Mouse (Mus musculus) midbrain, embryonic 11.5 days (tissue): ENCODE measurements at regions not wholly inside any gene's neighbourhood (a gene's known extent, or its start where the extent isn't known, plus 50 kb on each side); places are given as distances from the start of the nearest gene placed in this dataset.

Source experiments
- ATAC-seq: fragments of 200-750 bp; cut with Nextera tagmentation; 2 replicates; pipeline ENCODE4 v1.8.0; 2017; ENCODE audit warnings: moderate TSS enrichment, moderate library complexity; ENCODE audit not compliant: low FRiP score
- DNase-seq: peaks from one replicate; pipeline ENCODE4 v3.0.0; 2015; ENCODE audit warnings: low spot score; ENCODE audit errors: missing footprints
- H3K27ac ChIP-seq: fragments of 300-500 bp; sonication (generic); 2 replicates; pipeline ENCODE4 v1.5.1; 2014; ENCODE audit warnings: low read depth, low read length
- H3K27me3 ChIP-seq: fragments of 300-500 bp; sonication (generic); 2 replicates; pipeline ENCODE4 v1.6.1; 2014; ENCODE audit warnings: mild to moderate bottlenecking, low read length, moderate library complexity, mixed read lengths; ENCODE audit not compliant: control insufficient read depth, insufficient read depth
- H3K36me3 ChIP-seq: fragments of 300-500 bp; sonication (generic); 2 replicates; pipeline ENCODE4 v1.6.1; 2014; ENCODE audit warnings: mild to moderate bottlenecking, low read length, moderate library complexity, mixed read lengths; ENCODE audit not compliant: control insufficient read depth, insufficient read depth
- H3K4me1 ChIP-seq: fragments of 300-500 bp; sonication (generic); 2 replicates; pipeline ENCODE4 v1.6.1; 2014; ENCODE audit warnings: low read length; ENCODE audit not compliant: control insufficient read depth, insufficient read depth
- H3K4me2 ChIP-seq: fragments of 300-500 bp; sonication (generic); 2 replicates; pipeline ENCODE4 v1.6.1; 2014; ENCODE audit warnings: mild to moderate bottlenecking, moderate library complexity
- H3K4me3 ChIP-seq: fragments of 300-500 bp; sonication (generic); 2 replicates; pipeline ENCODE4 v1.5.1; 2014; ENCODE audit warnings: low read depth, low read length
- H3K9ac ChIP-seq: fragments of 300-500 bp; sonication (generic); 2 replicates; pipeline ENCODE4 v1.6.1; 2014; ENCODE audit warnings: low read length
- H3K9me3 ChIP-seq: fragments of 300-500 bp; sonication (generic); 2 replicates; pipeline ENCODE4 v1.6.1; 2016; ENCODE audit warnings: low read length; ENCODE audit not compliant: control insufficient read depth
- WGBS: fragments of 180-500 bp; shearing (Covaris S2); extraction: QIAGEN DNeasy Blood & Tissue Kit; methylation state at CpG from one replicate; pipeline ENCODE4 v1.1.7; 2014; 5-methylcytosine and 5-hydroxymethylcytosine counted together

- no peak for ATAC-seq
- Histone ChIP-seq H3K4me1 (no peaks in the 10 kb centered on the region), H3K27me3 (no peaks in the 10 kb centered on the region), H3K9me3 (no peaks in the 10 kb centered on the region), H3K9ac (no peak overlapping the region), H3K4me3 (no peak overlapping the region), H3K4me2 (no peak overlapping the region), H3K36me3 (no peaks in the 10 kb centered on the region), H3K27ac (no peak overlapping the region)
- no peak for DNase-seq
- WGBS: 79% methylated on average over 5 of the region's 5 CpGs
Measured at GRCm38 (mm10) chr3:137190489-137190888, 150.4 kb upstream of the Emcn start.

DNA sequence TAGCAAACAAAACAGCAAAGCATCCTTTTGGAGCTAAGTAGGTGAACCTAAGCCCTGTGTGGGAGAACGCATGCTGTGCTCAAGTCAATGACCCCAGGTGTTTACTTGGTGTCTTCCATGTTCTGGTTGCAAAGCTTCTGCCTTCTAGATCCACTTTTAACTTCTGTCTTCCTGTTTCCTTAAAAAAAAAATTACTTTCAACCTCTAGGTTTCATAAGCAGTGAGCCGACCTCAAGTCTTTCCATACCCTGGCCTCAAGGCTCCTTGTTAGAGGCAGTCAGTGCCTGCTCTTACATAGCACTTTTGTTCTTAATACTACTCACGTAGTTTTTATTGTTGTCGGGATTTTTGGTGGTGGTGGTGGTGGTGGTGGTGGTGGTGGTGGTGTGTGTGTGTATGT lies 149.9 kb upstream of the Emcn start:
- Histone ChIP-seq H3K27me3 (no peaks in the 10 kb centered on the region), H3K9ac (no peak overlapping the region), H3K4me1 (no peaks in the 10 kb centered on the region), H3K4me2 (no peak overlapping the region), H3K9me3 (no peaks in the 10 kb centered on the region), H3K4me3 (no peak overlapping the region), H3K27ac (no peak overlapping the region), H3K36me3 (no peaks in the 10 kb centered on the region)
- DNase-seq (no peak), ATAC-seq (no peak)
- WGBS: 87% methylated on average over 4 of the region's 4 CpGs

DNA sequence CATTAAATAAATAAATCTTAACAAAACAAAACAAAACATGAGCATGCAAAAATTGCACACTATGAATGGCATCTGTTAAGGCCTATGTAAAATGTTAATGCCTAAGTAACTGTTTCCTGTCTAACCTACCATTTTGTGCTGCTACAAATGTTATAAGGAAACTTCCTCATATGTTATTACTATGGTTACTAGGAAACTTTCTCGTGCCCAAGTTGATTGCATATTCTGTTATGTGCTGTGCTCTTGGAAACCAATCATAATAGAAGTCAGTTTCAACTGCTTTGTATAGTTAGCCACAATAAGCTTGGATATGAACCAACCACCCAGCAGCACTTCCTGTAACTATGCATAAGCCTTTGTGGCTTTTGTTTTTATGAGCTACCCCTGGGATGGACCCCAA lies 147.0 kb upstream of the Emcn start:
- no peak overlapping the region for H3K9ac ChIP-seq
- 69% methylated on average over 1 of the region's 1 CpGs for WGBS
- no peak overlapping the region for H3K27ac ChIP-seq
- ATAC-seq: no peak
- H3K4me1 ChIP-seq: no peaks in the 10 kb centered on the region
- H3K4me2 ChIP-seq: no peak overlapping the region
- no peaks in the 10 kb centered on the region for H3K27me3 ChIP-seq
- no peak overlapping the region for H3K4me3 ChIP-seq
- no peak for DNase-seq
- H3K36me3 ChIP-seq: no peaks in the 10 kb centered on the region
- H3K9me3 ChIP-seq: no peaks in the 10 kb centered on the region

GRCm38 (mm10) chr3:137211667-137212066 lies 129.2 kb upstream of the Emcn start:
- H3K4me2 ChIP-seq: no peak overlapping the region
- H3K27ac ChIP-seq: no peak overlapping the region
- H3K4me3 ChIP-seq: no peak overlapping the region
- ATAC-seq: no peak
- H3K9me3 ChIP-seq: no peaks in the 10 kb centered on the region
- H3K27me3 ChIP-seq: no peaks in the 10 kb centered on the region
- no peaks in the 10 kb centered on the region for H3K36me3 ChIP-seq
- H3K9ac ChIP-seq: no peak overlapping the region
- DNase-seq: no peak
- no peaks in the 10 kb centered on the region for H3K4me1 ChIP-seq
- WGBS: 71% methylated on average over 3 of the region's 3 CpGs

DNA sequence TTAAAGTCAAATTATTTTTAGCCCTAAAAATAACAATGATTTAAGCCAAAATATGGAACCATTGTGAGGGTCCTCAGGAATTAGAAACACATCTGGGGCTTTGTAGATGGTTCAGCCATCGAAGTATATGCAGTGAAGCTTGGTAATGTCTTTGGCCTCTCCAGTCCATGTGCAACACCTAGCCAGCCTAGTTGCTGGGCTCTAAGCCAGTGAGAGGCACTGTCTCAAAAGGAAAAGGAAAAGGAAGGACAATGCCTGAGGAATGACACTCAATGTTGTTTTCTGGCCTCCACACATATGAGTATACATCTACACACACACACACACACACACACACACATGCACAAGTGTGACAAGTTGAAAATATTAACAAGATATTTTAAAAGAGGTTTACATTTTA lies 124.8 kb upstream of the Emcn start:
- no peaks in the 10 kb centered on the region for H3K36me3 ChIP-seq
- H3K4me3 ChIP-seq: no peak overlapping the region
- H3K4me2 ChIP-seq: no peak overlapping the region
- no peaks in the 10 kb centered on the region for H3K4me1 ChIP-seq
- ATAC-seq (no peak), DNase-seq (no peak)
- WGBS: 95% methylated on average over 1 of the region's 1 CpGs
- H3K27me3 ChIP-seq: no peaks in the 10 kb centered on the region
- no peak overlapping the region for H3K9ac ChIP-seq
- no peak overlapping the region for H3K27ac ChIP-seq
- H3K9me3 ChIP-seq: no peaks in the 10 kb centered on the region

DNA sequence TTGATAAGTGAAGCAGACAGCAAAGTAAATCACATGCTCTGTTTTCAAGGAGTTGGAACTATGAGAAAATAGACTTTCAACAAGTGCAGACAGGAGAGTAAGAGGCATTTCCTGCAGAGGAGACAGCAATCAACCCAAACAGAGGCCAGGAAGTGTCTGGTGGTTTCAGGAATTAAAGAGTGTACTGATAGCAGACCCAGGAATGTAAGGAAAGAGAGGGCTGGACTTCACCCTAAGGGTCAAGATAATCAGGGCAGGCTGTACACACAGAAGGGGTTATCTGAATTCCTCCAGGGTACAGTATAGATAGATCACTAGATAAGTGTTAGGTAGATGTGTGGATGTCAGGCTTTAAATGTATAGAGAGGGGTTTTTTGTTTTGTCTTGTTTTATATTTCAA lies 123.6 kb upstream of the Emcn start:
- Histone ChIP-seq H3K27me3 (no peaks in the 10 kb centered on the region), H3K9me3 (no peaks in the 10 kb centered on the region), H3K27ac (no peak overlapping the region), H3K4me3 (no peak overlapping the region), H3K36me3 (no peaks in the 10 kb centered on the region), H3K4me2 (no peak overlapping the region), H3K9ac (no peak overlapping the region), H3K4me1 (no peaks in the 10 kb centered on the region)
- ATAC-seq (no peak), DNase-seq (no peak)

DNA sequence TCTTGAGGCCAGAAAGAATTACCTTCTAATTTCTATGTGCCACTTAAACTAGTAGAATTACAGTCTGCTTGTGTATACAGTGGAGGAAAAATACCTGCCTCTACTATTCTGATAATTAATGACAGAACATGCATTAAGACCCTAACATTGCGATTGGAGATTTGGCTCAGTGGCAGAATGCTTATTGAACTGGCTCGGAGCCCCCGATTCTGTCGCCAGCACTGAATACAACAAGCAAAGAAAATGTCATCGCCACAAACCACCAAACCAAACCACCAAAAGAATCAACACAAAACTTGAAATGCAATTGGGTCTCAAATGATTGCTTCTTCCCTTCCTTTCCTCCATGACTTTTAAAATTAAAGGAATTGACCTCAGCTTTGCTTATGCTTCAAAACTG lies 122.9 kb upstream of the Emcn start:
- no peak for DNase-seq
- WGBS: 92% methylated on average over 5 of the region's 5 CpGs
- no peak for ATAC-seq
- H3K27ac ChIP-seq: no peak overlapping the region
- H3K27me3 ChIP-seq: no peaks in the 10 kb centered on the region
- no peaks in the 10 kb centered on the region for H3K4me1 ChIP-seq
- H3K4me2 ChIP-seq: no peak overlapping the region
- no peak overlapping the region for H3K9ac ChIP-seq
- H3K4me3 ChIP-seq: no peak overlapping the region
- H3K9me3 ChIP-seq: no peaks in the 10 kb centered on the region
- H3K36me3 ChIP-seq: no peaks in the 10 kb centered on the region

- 97% methylated on average over 1 of the region's 1 CpGs for WGBS
Measured at GRCm38 (mm10) chr3:137226151-137226550, 114.7 kb upstream of the Emcn start.

GRCm38 (mm10) chr3:137227122-137227838 lies 113.6 kb upstream of the Emcn start:
- DNase-seq (peak; percentile 57), ATAC-seq (no peak)
- H3K4me1 ChIP-seq: no peaks in the 10 kb centered on the region
- H3K9me3 ChIP-seq: no peaks in the 10 kb centered on the region
- no peaks in the 10 kb centered on the region for H3K27me3 ChIP-seq
- no peak overlapping the region for H3K9ac ChIP-seq
- no peaks in the 10 kb centered on the region for H3K36me3 ChIP-seq
- 89% methylated on average over 5 of the region's 5 CpGs for WGBS
- no peak overlapping the region for H3K27ac ChIP-seq
- H3K4me3 ChIP-seq: no peak overlapping the region
- no peak overlapping the region for H3K4me2 ChIP-seq

More at GRCm38 (mm10) chr3:137226151-137226550, 114.7 kb upstream of the Emcn start:
- Histone ChIP-seq H3K27me3 (no peaks in the 10 kb centered on the region), H3K4me2 (no peak overlapping the region), H3K4me3 (no peak overlapping the region), H3K36me3 (no peaks in the 10 kb centered on the region), H3K4me1 (no peaks in the 10 kb centered on the region), H3K9ac (no peak overlapping the region), H3K27ac (no peak overlapping the region), H3K9me3 (no peaks in the 10 kb centered on the region)
- ATAC-seq: no peak
- DNase-seq: no peak
